10 mouse cellular contexts compared by ENCODE assay signal in the genomic region with DNA sequence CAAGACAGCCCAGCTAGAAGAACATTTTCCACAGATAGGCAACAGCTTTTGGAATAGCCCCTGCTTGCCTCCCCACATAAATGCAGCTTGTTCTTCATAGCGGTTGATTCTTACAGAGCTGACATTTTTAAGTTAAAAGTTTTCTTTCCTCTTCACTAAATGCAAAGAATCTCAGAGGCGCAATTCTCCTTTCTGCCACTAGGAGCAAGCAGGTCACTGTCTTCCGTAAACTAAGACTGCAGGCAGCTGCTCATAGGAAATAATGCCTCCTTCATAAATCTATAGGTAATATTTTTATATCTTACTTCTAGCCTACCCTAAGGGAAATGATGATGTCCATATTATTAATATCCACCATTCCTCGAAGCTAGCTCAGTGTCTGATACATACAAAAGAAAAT. TPM values are rescaled to one million over a fixed set of nuclear protein-coding genes. Genes with fewer than 3 reads are reported as not detected.
DNase-seq lines count a peak whose midpoint lies in the region; ATAC-seq and TF ChIP-seq lines count a peak whose summit lies in the region.
"Had no signal": no experiment of that assay in that cellular context is flagged by ENCODE, and none has a peak within 500 bp of the region (broad histone marks: within the 10 kb centered on the region; RNA-seq: fewer than 3 reads in every experiment).

No protein-coding gene starts in this region.

- ATAC-seq in lung, embryonic 14.5 days (ENCODE audit: insufficient read depth) = no peak
- no peak for ATAC-seq in lung, postnatal 0 days
- no peak for ATAC-seq in megakaryocyte-erythroid progenitor cell, adult 5-6 weeks (replicated peaks; ENCODE audit: low FRiP score, low TSS enrichment, poor library complexity, severe bottlenecking)

- no peaks in the 10 kb centered on the region for H3K27me3 ChIP-seq in heart, adult 2 months (ENCODE audit: control insufficient read depth, insufficient read depth, low read length)
- H3K27me3 ChIP-seq in lung, embryonic 14.5 days (ENCODE audit: insufficient read depth, low read length) = no peaks in the 10 kb centered on the region
- 0 out of 2 replicates have a peak, but pooled peaks cover 3% of the 10 kb centered on the region for H3K27me3 ChIP-seq in lung, postnatal 0 days (replicated peaks; ENCODE audit: insufficient read depth, low read length)

- no peaks in the 10 kb centered on the region for H3K9me3 ChIP-seq in lung, embryonic 14.5 days (ENCODE audit: low read depth, low read length)
- H3K9me3 ChIP-seq in lung, postnatal 0 days (ENCODE audit: low read length) = no peaks in the 10 kb centered on the region

- intact Hi-C loops in heart, adult 2 months (cut with DNase I) = no loop called here

- TF ChIP-seq EP300 in heart, adult 2 months (IDR thresholded peaks at IDR 0.05; ENCODE audit: insufficient read depth, low read depth, low read length) = no peak
- no peak for TF ChIP-seq EP300 in lung, postnatal 0 days (IDR thresholded peaks at IDR 0.05)

- no peak overlapping the region for H3K4me2 ChIP-seq in lung, embryonic 14.5 days
- no peak overlapping the region for H3K4me2 ChIP-seq in lung, postnatal 0 days (replicated peaks; ENCODE audit: low read depth, low read length)

- H3K4me1 ChIP-seq in heart, adult 2 months (ENCODE audit: control insufficient read depth, insufficient read depth, low read length) = no peaks in the 10 kb centered on the region
- no peaks in the 10 kb centered on the region for H3K4me1 ChIP-seq in lung, embryonic 14.5 days (ENCODE audit: insufficient read depth)
- H3K4me1 ChIP-seq in lung, postnatal 0 days (ENCODE audit: insufficient read depth, low read depth, low read length) = no peaks in the 10 kb centered on the region

- TF ChIP-seq CTCF in heart, adult 2 months (IDR thresholded peaks at IDR 0.05) = peak; percentile 78
- peak; percentile 81 for TF ChIP-seq CTCF in lung, embryonic 14.5 days (IDR thresholded peaks at IDR 0.05; ENCODE audit: low read depth)
- TF ChIP-seq CTCF in lung, postnatal 0 days (IDR thresholded peaks at IDR 0.05) = peak; percentile 78

- H3K79me2 ChIP-seq in heart, adult 2 months (replicated peaks; ENCODE audit: control insufficient read depth, insufficient read depth, low read length) = no peaks in the 10 kb centered on the region

- H3K27ac ChIP-seq in heart, adult 2 months = no peak overlapping the region
- no peak overlapping the region for H3K27ac ChIP-seq in lung, embryonic 14.5 days (ENCODE audit: low read depth)
- H3K27ac ChIP-seq in lung, postnatal 0 days (ENCODE audit: low read length) = no peak overlapping the region

- H3K9ac ChIP-seq in heart, adult 2 months (ENCODE audit: low read depth, low read length) = no peak overlapping the region
- no peak overlapping the region for H3K9ac ChIP-seq in lung, embryonic 14.5 days
- H3K9ac ChIP-seq in lung, postnatal 0 days (replicated peaks; ENCODE audit: low read depth) = no peak overlapping the region

- H3K4me3 ChIP-seq in heart, adult 2 months = no peak overlapping the region
- H3K4me3 ChIP-seq in lung, embryonic 14.5 days (ENCODE audit: low read depth, low read length) = no peak overlapping the region
- H3K4me3 ChIP-seq in lung, postnatal 0 days (ENCODE audit: low read depth, low read length) = no peak overlapping the region

- H3K36me3 ChIP-seq in heart, adult 2 months (ENCODE audit: control insufficient read depth, insufficient read depth, low read length) = no peaks in the 10 kb centered on the region
- no peaks in the 10 kb centered on the region for H3K36me3 ChIP-seq in lung, embryonic 14.5 days (ENCODE audit: insufficient read depth)
- no peaks in the 10 kb centered on the region for H3K36me3 ChIP-seq in lung, postnatal 0 days (ENCODE audit: insufficient read depth, low read length)

- no peak for DNase-seq in heart, adult 2 months
- DNase-seq in heart, adult 11 months = no peak
- peak; percentile 85 for DNase-seq in lung, embryonic 14.5 days
- no peak for DNase-seq in lung, postnatal 25 days (ENCODE audit: low spot score)
- DNase-seq in brain, adult 2 months (ENCODE audit: low read depth, low spot score) = peak; percentile 74
- DNase-seq in lung, postnatal 0 days (ENCODE audit: low spot score) = peak; percentile 48
- DNase-seq in layer of hippocampus, adult 18-20 months (ENCODE audit: low spot score in 2 of 2) = no peak
- DNase-seq: cerebellum, adult 8-10 months; gastrocnemius, postnatal 25 days had no signal

- no peak for TF ChIP-seq POLR2A in heart, adult 2 months (IDR thresholded peaks at IDR 0.05; ENCODE audit: insufficient read depth, low read depth, low read length)

- 30% methylated on average over 4 of the region's 4 CpGs for WGBS in heart, adult 2 months
- 32% methylated on average over 4 of the region's 4 CpGs for WGBS in lung, embryonic 14.5 days
- 21% methylated on average over 4 of the region's 4 CpGs for WGBS in lung, postnatal 0 days

RNA-seq across cellular contexts. Expression of a gene that starts 4.9 kb away (rescaled TPM):
- total RNA-seq in heart, adult 2 months (2021) = 10 to 100 TPM; 11.9 to 13.4 TPM
- 6.0 and 7.4 TPM in 2 replicates for polyA plus RNA-seq in heart, adult 2 months (2012; rRNA removed)
- 249 and 263 TPM in 2 replicates for polyA plus RNA-seq in lung, embryonic 14.5 days (2014; fragmentation: Nextera tagmentation; extraction: Ambion mirVana)
- polyA plus RNA-seq in lung, postnatal 0 days (2015; fragmentation: Nextera tagmentation; extraction: Ambion mirVana) = 89.4 and 98.6 TPM in 2 replicates
- total RNA-seq in layer of hippocampus, adult 18-20 months (2021) = 10 to 100 TPM; 69.4 to 69.8 TPM
- total RNA-seq in megakaryocyte-erythroid progenitor cell, adult 5-6 weeks (2014; fragmentation: Nextera tagmentation) = 0.10 TPM in 1 of 2 replicates, not detected in the other
- total RNA-seq in megakaryocyte-erythroid progenitor cell, adult 5-6 weeks (2017) = 0.19 TPM in 1 of 2 replicates, not detected in the other

Comparison
In these comparisons a context has a peak if more than half of its experiments do, and no peak if none do; other contexts are left out.
1. DNase-seq: peak in lung, embryonic 14.5 days (single experiment), brain, adult 2 months (single experiment) and lung, postnatal 0 days (single experiment); none in heart, adult 2 months (0 of 2), heart, adult 11 months (single experiment), lung, postnatal 25 days (single experiment) and layer of hippocampus, adult 18-20 months (0 of 2).
2. RNA of a gene that starts 4.9 kb away (total RNA-seq): 69.4 to 69.8 TPM in layer of hippocampus, adult 18-20 months and 11.9 to 13.4 TPM in heart, adult 2 months; 0.10 to 0.19 TPM in megakaryocyte-erythroid progenitor cell, adult 5-6 weeks; every median in the first group is over 10 times any median in the second.
3. Peak in every context shown above with its lines, with median percentiles within 50 percentile points of each other: CTCF ChIP-seq.